Mouse (Mus musculus) ES-Bruce4 (cell line): ENCODE measurements around the gene Lkaaear1. TPM values are rescaled to one million over a fixed set of nuclear protein-coding genes. Genes with fewer than 3 reads are reported as not detected.

Source experiments
- H3K27ac ChIP-seq: 2 replicates; pipeline ENCODE4 v1.5.1; 2012; ENCODE audit warnings: low read length, inconsistent platforms; ENCODE audit not compliant: insufficient read depth
- H3K27me3 ChIP-seq: 2 replicates; pipeline ENCODE4 v1.6.1; 2012; ENCODE audit warnings: mild to moderate bottlenecking, low read length, inconsistent platforms; ENCODE audit not compliant: control insufficient read depth, poor library complexity, insufficient read depth, severe bottlenecking
- H3K36me3 ChIP-seq: 2 replicates; pipeline ENCODE4 v1.6.1; 2012; ENCODE audit warnings: inconsistent platforms, mild to moderate bottlenecking, low read length, moderate library complexity; ENCODE audit not compliant: control insufficient read depth, poor library complexity, insufficient read depth, severe bottlenecking
- H3K4me1 ChIP-seq: one replicate; pipeline ENCODE4 v1.8.1; 2011; ENCODE audit warnings: low read length; ENCODE audit not compliant: control insufficient read depth, insufficient read depth
- H3K4me3 ChIP-seq: 2 replicates; pipeline ENCODE4 v1.5.1; 2011; ENCODE audit warnings: low read depth, mild to moderate bottlenecking, low read length
- H3K9ac ChIP-seq: 2 replicates; pipeline ENCODE4 v1.6.1; 2012; ENCODE audit warnings: low read depth, mild to moderate bottlenecking, inconsistent platforms; ENCODE audit not compliant: poor library complexity, severe bottlenecking
- H3K9me3 ChIP-seq: replicated peaks from 2 replicates; pipeline ENCODE4 v1.6.1; 2012; ENCODE audit warnings: mild to moderate bottlenecking, low read length, inconsistent platforms; ENCODE audit not compliant: control insufficient read depth, poor library complexity, insufficient read depth, severe bottlenecking
- CTCF ChIP-seq: IDR thresholded peaks from one replicate; pipeline ENCODE4 v1.8.1; 2011; ENCODE audit warnings: low read depth, low read length
- EP300 ChIP-seq: IDR thresholded peaks from 2 replicates; pipeline ENCODE4 v1.6.1; 2011; ENCODE audit warnings: low read depth, low read length; ENCODE audit not compliant: insufficient read depth
- POLR2A ChIP-seq: IDR thresholded peaks from one replicate; pipeline ENCODE4 v1.8.1; 2011; ENCODE audit warnings: low read length; ENCODE audit not compliant: insufficient read depth
- polyA plus RNA-seq: library from polyadenylated mRNA; stranded (reverse); fragments of >200 nt; gene quantifications from 2 replicates; pipeline ENCODE4 v1.2.4, GENCODE M21; 2011; ENCODE audit warnings: low read depth; ENCODE audit not compliant: missing spikeins, insufficient read depth, insufficient read length

Gene Lkaaear1
- polyA plus RNA-seq, 1 experiment: not detected

- Histone ChIP-seq H3K4me1 (no peaks in the 10 kb centered on the region), H3K36me3 (no peaks in the 10 kb centered on the region), H3K27ac (no peak overlapping the region), H3K9ac (no peak overlapping the region), H3K9me3 (no peaks in the 10 kb centered on the region), H3K27me3 (no peaks in the 10 kb centered on the region), H3K4me3 (no peak overlapping the region)
- TF ChIP-seq EP300 (no peak), CTCF (no peak), POLR2A (no peak)
Measured at GRCm38 (mm10) chr2:181716991-181717390, 18.7 kb upstream of the Lkaaear1 start.

- no peaks in the 10 kb centered on the region for H3K27me3 ChIP-seq
- no peak overlapping the region for H3K4me3 ChIP-seq
- H3K27ac ChIP-seq: no peak overlapping the region
- no peaks in the 10 kb centered on the region for H3K4me1 ChIP-seq
- no peak for TF ChIP-seq EP300
- no peak for TF ChIP-seq CTCF
- no peak for TF ChIP-seq POLR2A
- no peaks in the 10 kb centered on the region for H3K36me3 ChIP-seq
- H3K9ac ChIP-seq: no peak overlapping the region
- no peaks in the 10 kb centered on the region for H3K9me3 ChIP-seq
Measured at GRCm38 (mm10) chr2:181715382-181715781, 17.1 kb upstream of the Lkaaear1 start.

- no peaks in the 10 kb centered on the region for H3K36me3 ChIP-seq
- H3K4me3 ChIP-seq: peak within 1 kb of the TSS; percentile 58
- H3K9me3 ChIP-seq: no peaks in the 10 kb centered on the region
- H3K27me3 ChIP-seq: no peaks in the 10 kb centered on the region
- H3K27ac ChIP-seq: no peak within 1 kb of the TSS
- TF ChIP-seq POLR2A (no peak), CTCF (no peak), EP300 (no peak)
- no peak within 1 kb of the TSS for H3K9ac ChIP-seq
- no peaks in the 10 kb centered on the region for H3K4me1 ChIP-seq
Measured at GRCm38 (mm10) chr2:181714903-181715326, 16.7 kb upstream of the Lkaaear1 start, which contains the start of gene Oprl1. Gene Oprl1 (plus strand): TSS chr2:181715016.

- no peaks in the 10 kb centered on the region for H3K27me3 ChIP-seq
- TF ChIP-seq CTCF (no peak), EP300 (no peak), POLR2A (no peak)
- no peaks in the 10 kb centered on the region for H3K4me1 ChIP-seq
- H3K36me3 ChIP-seq: no peaks in the 10 kb centered on the region
- no peak overlapping the region for H3K9ac ChIP-seq
- H3K9me3 ChIP-seq: no peaks in the 10 kb centered on the region
- H3K4me3 ChIP-seq: no peak overlapping the region
- no peak overlapping the region for H3K27ac ChIP-seq
Measured at GRCm38 (mm10) chr2:181713749-181714148, 15.5 kb upstream of the Lkaaear1 start.

- H3K27me3 ChIP-seq: no peaks in the 10 kb centered on the region
- no peaks in the 10 kb centered on the region for H3K9me3 ChIP-seq
- H3K9ac ChIP-seq: no peak overlapping the region
- H3K4me3 ChIP-seq: no peak overlapping the region
- TF ChIP-seq CTCF (no peak), POLR2A (no peak), EP300 (no peak)
- no peak overlapping the region for H3K27ac ChIP-seq
- H3K4me1 ChIP-seq: no peaks in the 10 kb centered on the region
- H3K36me3 ChIP-seq: no peaks in the 10 kb centered on the region
Measured at GRCm38 (mm10) chr2:181706668-181707067, 8.4 kb upstream of the Lkaaear1 start.

GRCm38 (mm10) chr2:181696801-181697420, 1.3 kb downstream of the Lkaaear1 start:
- Histone ChIP-seq H3K27ac (no peak overlapping the region), H3K4me1 (no peaks in the 10 kb centered on the region), H3K9me3 (no peaks in the 10 kb centered on the region), H3K36me3 (no peaks in the 10 kb centered on the region), H3K9ac (peak overlapping the region; percentile 27), H3K27me3 (no peaks in the 10 kb centered on the region), H3K4me3 (peak overlapping the region; percentile 65)
- TF ChIP-seq CTCF (no peak), POLR2A (no peak), EP300 (no peak)
